Comparison of ENCODE assay signal across 8 mouse cellular contexts in genomic region chr8:127190350-127190749, GRCm38 (mm10).
A peak's percentile ranks its signal among the peaks of the same experiment; 100 is the strongest.
DNase-seq lines count a peak whose midpoint lies in the region; ATAC-seq lines count a peak whose summit lies in the region.

No protein-coding gene starts in this region.

- no peak overlapping the region for H3K4me3 ChIP-seq in midbrain, embryonic 14.5 days (replicated peaks; ENCODE audit: low read depth, low read length)

- peaks cover 42% of the 10 kb centered on the region for H3K4me1 ChIP-seq in midbrain, embryonic 14.5 days (ENCODE audit: control insufficient read depth, insufficient read depth, low read length)

- H3K27ac ChIP-seq in midbrain, embryonic 14.5 days (replicated peaks; ENCODE audit: low read depth, low read length): no peak overlapping the region; the same call in 1 of the 2 replicates

- H3K9ac ChIP-seq in midbrain, embryonic 14.5 days (replicated peaks; ENCODE audit: low read length): no peak overlapping the region; the same call in 1 of the 2 replicates

- 0 out of 2 replicates have a peak, but pooled peaks have one; percentile 29 for ATAC-seq in midbrain, embryonic 14.5 days (ENCODE audit: low FRiP score, low TSS enrichment)

- H3K27me3 ChIP-seq in midbrain, embryonic 14.5 days (ENCODE audit: control insufficient read depth, insufficient read depth, low read length): no peaks in the 10 kb centered on the region

- peak; percentile 47 to 80 for DNase-seq in heart, adult 18-20 months
- no peak for DNase-seq in heart, adult 11 months
- peak; percentile 74 for DNase-seq in R1 (ENCODE audit: low read depth, low spot score)
- DNase-seq in cerebellum, postnatal 36 days: peak; percentile 36 to 64
- peak; percentile 79 for DNase-seq in heart, postnatal 4 days
- DNase-seq in left cerebral cortex, adult 18-20 months (ENCODE audit: low spot score in 2 of 2): peak; percentile 69 to 76
- peak; percentile 89 for DNase-seq in midbrain, embryonic 14.5 days
- DNase-seq in testis, postnatal 14 days (ENCODE audit: low spot score): peak; percentile 15

- WGBS in midbrain, embryonic 14.5 days: 40% methylated on average over 7 of the region's 7 CpGs

- no peak overlapping the region for H3K4me2 ChIP-seq in midbrain, embryonic 14.5 days (ENCODE audit: low read length)

- H3K36me3 ChIP-seq in midbrain, embryonic 14.5 days (ENCODE audit: control insufficient read depth, insufficient read depth, low read length): no peaks in the 10 kb centered on the region

- H3K9me3 ChIP-seq in midbrain, embryonic 14.5 days (ENCODE audit: control insufficient read depth, low read length): no peaks in the 10 kb centered on the region
